Mouse (Mus musculus): Measurements from ENCODE around the gene Xbp1.

The Xbp1 gene

DNA sequence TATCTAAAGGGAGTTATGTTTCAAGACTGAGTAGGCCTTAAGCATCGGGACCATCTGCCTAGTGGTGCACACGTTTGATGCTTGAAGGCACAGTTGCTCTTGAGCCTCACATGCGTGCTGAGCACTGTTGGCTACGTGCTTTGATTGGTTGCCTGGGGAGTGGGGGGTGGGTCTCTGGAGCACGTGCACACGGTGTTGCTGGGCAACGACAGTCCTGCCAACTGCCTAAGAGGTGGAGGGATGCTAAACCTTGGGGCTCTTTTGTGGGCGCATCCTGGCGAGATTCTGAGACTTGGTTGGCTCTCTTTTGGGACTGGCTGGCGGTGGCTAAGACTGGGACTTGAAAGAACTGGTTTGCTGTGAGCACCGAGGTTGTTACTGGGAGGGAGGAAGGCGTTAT lies 49.0 kb downstream of the Xbp1 start, which contains the start of gene Ankrd36:
Ankrd36 (plus strand) TSS at position 211 of the 400 bp plus-strand sequence.
- no peak for DNase-seq (ENCODE audit: low spot score in 2 of 2)

GRCm38 (mm10) chr11:5571856-5572255 lies 51.4 kb downstream of the Xbp1 start:
- no peak for DNase-seq (ENCODE audit: low spot score in 2 of 2)

- no peak for DNase-seq (ENCODE audit: low spot score in 2 of 2)
These were observed 53.4 kb downstream of the Xbp1 start for GRCm38 (mm10) chr11:5573821-5574220.

DNA sequence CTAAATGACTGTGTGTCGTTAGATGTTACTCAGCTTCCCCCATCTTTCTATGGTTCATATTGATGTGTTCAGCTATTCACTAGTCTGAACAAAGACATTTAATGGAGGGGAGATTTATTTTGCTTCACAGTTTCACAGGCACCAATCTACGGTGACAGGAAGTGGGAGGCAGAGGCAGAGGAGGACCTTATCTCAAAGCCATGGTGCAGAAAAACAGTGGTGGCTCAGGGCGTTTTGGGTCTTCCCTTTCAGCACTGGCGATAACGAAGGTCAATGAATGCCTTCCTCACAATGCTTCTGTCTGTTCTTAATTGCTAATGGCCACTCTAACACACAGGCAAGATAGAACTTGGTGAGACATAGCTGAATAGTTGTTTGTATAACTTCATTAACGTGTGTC lies 54.6 kb downstream of the Xbp1 start:
- no peak for DNase-seq (ENCODE audit: low spot score in 2 of 2)
